Mouse (Mus musculus) limb, embryonic 15.5 days (tissue): ENCODE data around the gene Foxn2. TPM values are rescaled to one million over a fixed set of nuclear protein-coding genes. Genes with fewer than 3 reads are reported as not detected.

Experiments
- ATAC-seq: fragments of 200-750 bp; cut with Nextera tagmentation; 2 replicates; pipeline ENCODE4 v1.8.0; 2017; ENCODE audit warnings: low read depth, moderate TSS enrichment; ENCODE audit not compliant: insufficient number of reproducible peaks, low FRiP score, low TSS enrichment
- H3K27ac ChIP-seq: fragments of 300-500 bp; sonication (generic); 2 replicates; pipeline ENCODE4 v1.5.1; 2015; ENCODE audit warnings: moderate library complexity, mild to moderate bottlenecking, inconsistent platforms
- H3K27me3 ChIP-seq: fragments of 300-500 bp; sonication (generic); 2 replicates; pipeline ENCODE4 v1.6.1; 2015; ENCODE audit warnings: inconsistent platforms
- H3K36me3 ChIP-seq: fragments of 300-500 bp; sonication (generic); 2 replicates; pipeline ENCODE4 v1.6.1; 2015; ENCODE audit warnings: inconsistent platforms
- H3K4me1 ChIP-seq: fragments of 300-500 bp; sonication (generic); 2 replicates; pipeline ENCODE4 v1.6.1; 2015; ENCODE audit warnings: inconsistent platforms
- H3K4me2 ChIP-seq: fragments of 300-500 bp; sonication (generic); 2 replicates; pipeline ENCODE4 v1.6.1; 2015; ENCODE audit warnings: mild to moderate bottlenecking, inconsistent platforms
- H3K4me3 ChIP-seq: fragments of 300-500 bp; sonication (generic); 2 replicates; pipeline ENCODE4 v1.5.1; 2015; ENCODE audit warnings: mild to moderate bottlenecking, inconsistent platforms
- H3K9ac ChIP-seq: fragments of 300-500 bp; sonication (generic); 2 replicates; pipeline ENCODE4 v1.6.1; 2015; ENCODE audit warnings: inconsistent platforms
- H3K9me3 ChIP-seq: fragments of 300-500 bp; sonication (generic); 2 replicates; pipeline ENCODE4 v1.6.1; 2016; ENCODE audit warnings: inconsistent platforms
- WGBS: fragments of 180-500 bp; shearing (Covaris S2); methylation state at CpG from one replicate; pipeline ENCODE4 v1.1.7; 2015; 5-methylcytosine and 5-hydroxymethylcytosine counted together
- polyA plus RNA-seq: library from polyadenylated mRNA; unstranded; fragments of >200 nt; fragmentation: Nextera tagmentation; extraction: Ambion mirVana; gene quantifications from 2 replicates; pipeline ENCODE4 v1.2.1, GENCODE M21; 2015

Gene Foxn2
- polyA plus RNA-seq, result 16.6 and 17.3 TPM in 2 replicates

DNA sequence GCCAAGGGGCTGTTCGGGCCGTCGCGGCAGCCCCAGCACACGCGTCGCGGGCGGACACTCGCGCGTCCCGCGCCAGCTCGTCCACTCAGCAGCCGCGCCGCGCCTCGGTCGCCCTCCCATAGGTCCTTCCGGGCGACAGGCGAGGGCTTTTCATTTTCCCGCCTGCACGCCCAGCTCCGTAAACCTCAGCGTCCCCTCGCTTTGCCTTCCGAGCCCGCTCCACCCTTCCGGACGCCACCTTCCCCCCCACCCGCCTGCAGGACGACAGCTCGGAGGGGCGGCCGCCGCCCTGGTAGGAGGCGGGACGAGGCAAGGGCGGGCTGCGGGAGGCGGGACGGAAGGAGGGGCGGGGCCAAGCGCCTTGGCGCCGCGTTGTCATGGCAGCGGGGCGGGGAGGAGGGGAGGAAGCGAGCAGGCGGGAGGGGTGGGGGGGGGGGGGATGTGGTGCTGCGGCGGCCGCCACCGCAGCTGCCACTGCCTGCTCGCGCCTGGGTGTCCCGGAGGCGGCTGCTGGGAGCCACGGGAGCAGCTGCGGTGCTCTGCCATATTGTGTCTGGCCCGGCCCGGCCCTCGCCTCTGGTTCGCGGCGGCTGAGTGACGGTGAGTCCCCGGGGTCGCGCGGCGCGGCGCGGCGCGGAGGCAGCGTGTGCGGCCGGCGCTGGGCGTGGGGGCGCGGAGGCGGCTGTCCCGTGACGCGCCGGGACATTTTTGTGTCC, at the start of gene Foxn2:
Gene Foxn2, plus strand, starts transcription at position 427 of the 716 bp plus-strand sequence.
- no peaks in the 10 kb centered on the region for H3K9me3 ChIP-seq
- no peaks in the 10 kb centered on the region for H3K27me3 ChIP-seq
- H3K9ac ChIP-seq, result peak within 1 kb of the TSS; percentile 83
- ATAC-seq, result peak; percentile 92
- peak within 1 kb of the TSS; percentile 95 for H3K27ac ChIP-seq
- WGBS, result under 1% methylated on average over 89 of the region's 93 CpGs
- H3K36me3 ChIP-seq, result no peaks in the 10 kb centered on the region
- H3K4me2 ChIP-seq, result peak within 1 kb of the TSS; percentile 71
- H3K4me3 ChIP-seq, result peak within 1 kb of the TSS; percentile 97
- peaks cover 4% of the 10 kb centered on the region; the same call in 1 of the 2 replicates for H3K4me1 ChIP-seq

DNA sequence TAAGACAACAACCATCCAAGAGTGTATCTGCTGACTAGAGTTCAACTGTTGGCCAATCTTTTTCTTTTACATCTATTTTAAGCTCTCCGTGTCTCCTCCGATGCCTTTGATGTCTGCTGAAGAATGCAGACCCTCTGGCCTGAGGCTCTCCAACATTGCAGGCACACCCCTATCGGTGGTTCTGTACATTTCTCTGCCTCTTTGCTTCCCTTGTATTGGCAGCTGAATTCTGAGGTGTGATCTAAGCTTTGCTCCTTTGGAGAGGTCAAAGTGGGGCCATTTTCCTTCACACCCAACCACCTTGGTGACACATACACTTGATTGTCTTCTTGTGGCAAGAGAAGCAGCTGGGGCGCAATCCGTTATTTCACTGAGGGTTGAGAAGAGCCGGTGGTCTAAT, 43.0 kb upstream of the Foxn2 start:
- H3K4me3 ChIP-seq, result no peak overlapping the region
- H3K27me3 ChIP-seq, result no peaks in the 10 kb centered on the region
- no peak overlapping the region for H3K9ac ChIP-seq
- 74% methylated on average over 6 of the region's 6 CpGs for WGBS
- no peaks in the 10 kb centered on the region for H3K9me3 ChIP-seq
- no peak overlapping the region for H3K27ac ChIP-seq
- no peaks in the 10 kb centered on the region for H3K36me3 ChIP-seq
- no peaks in the 10 kb centered on the region for H3K4me1 ChIP-seq
- no peak overlapping the region for H3K4me2 ChIP-seq
- ATAC-seq, result no peak

DNA sequence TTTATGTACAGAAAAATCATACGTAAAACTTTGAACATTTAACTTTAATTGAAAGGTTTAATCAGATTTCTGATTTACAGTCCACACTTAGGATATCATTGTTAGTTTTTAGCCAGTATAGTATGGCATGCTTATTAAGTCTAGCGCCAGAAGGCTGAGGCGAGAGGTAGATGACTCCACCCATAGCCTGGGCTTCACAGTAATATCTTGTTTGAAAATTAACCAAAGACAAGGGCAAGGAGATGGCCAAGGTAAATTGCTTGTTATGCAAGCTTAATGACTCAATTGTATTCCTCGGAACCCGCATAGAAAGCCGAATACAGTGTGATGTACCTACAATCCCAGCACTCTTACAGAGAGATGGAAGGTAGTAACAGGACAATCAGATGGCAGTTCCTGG, 42.4 kb upstream of the Foxn2 start:
- WGBS, result 94% methylated on average over 6 of the region's 6 CpGs
- Histone ChIP-seq H3K4me1 (no peaks in the 10 kb centered on the region), H3K27me3 (0 out of 2 replicates have a peak, but pooled peaks cover 2% of the 10 kb centered on the region), H3K27ac (no peak overlapping the region), H3K4me3 (no peak overlapping the region), H3K9ac (no peak overlapping the region), H3K4me2 (no peak overlapping the region), H3K36me3 (no peaks in the 10 kb centered on the region), H3K9me3 (no peaks in the 10 kb centered on the region)
- no peak for ATAC-seq

DNA sequence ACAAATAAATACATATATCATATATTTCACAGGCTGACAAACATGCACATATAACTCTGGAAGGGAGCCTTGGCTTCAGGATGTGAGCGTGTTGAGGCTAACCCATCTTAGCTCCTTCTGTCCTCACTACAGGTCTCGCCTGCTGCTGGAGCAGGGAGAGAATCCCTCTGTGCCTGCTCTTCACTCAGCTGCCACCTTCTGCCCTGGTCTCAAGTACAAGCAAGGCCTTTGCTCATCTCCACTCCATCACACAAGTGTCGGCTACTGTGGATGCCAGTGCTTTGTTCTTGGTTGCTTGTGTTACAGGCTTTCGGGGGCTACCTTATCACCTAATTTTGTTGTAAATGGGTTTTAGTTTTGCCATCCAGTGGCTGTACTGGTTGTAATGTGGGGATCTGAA, 41.7 kb upstream of the Foxn2 start:
- H3K9me3 ChIP-seq, result no peaks in the 10 kb centered on the region
- no peak overlapping the region for H3K4me2 ChIP-seq
- no peaks in the 10 kb centered on the region for H3K36me3 ChIP-seq
- no peak overlapping the region for H3K4me3 ChIP-seq
- H3K27me3 ChIP-seq, result peaks cover 9% of the 10 kb centered on the region; the same call in 1 of the 2 replicates
- no peaks in the 10 kb centered on the region for H3K4me1 ChIP-seq
- H3K27ac ChIP-seq, result no peak overlapping the region
- WGBS, result 84% methylated on average over 4 of the region's 4 CpGs
- ATAC-seq, result no peak
- H3K9ac ChIP-seq, result no peak overlapping the region

DNA sequence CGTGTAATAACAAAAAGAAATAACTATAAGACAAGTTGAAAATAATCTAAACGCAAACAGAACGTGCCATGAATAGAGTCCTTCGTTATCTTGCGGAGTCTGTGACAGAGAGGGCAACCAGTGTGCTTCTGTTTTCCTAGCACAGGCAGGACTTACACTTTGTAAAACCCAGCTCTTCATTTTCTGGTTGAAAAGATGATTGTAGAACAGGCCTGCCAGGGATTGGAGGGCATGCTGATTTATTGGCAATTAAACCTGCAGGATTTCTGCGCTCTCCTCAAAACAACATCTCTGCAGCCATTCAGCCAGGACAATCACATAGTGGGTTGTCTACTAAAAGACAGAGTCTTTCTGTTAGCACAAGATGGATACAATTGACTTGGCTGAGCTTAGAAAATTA, 40.4 kb upstream of the Foxn2 start:
- H3K27me3 ChIP-seq, result peaks cover 21% of the 10 kb centered on the region; the same call in 1 of the 2 replicates
- no peaks in the 10 kb centered on the region for H3K36me3 ChIP-seq
- no peaks in the 10 kb centered on the region for H3K9me3 ChIP-seq
- no peaks in the 10 kb centered on the region for H3K4me1 ChIP-seq
- no peak overlapping the region for H3K4me3 ChIP-seq
- no peak overlapping the region for H3K27ac ChIP-seq
- H3K4me2 ChIP-seq, result no peak overlapping the region
- ATAC-seq, result no peak
- 57% methylated on average over 6 of the region's 6 CpGs for WGBS
- H3K9ac ChIP-seq, result no peak overlapping the region

DNA sequence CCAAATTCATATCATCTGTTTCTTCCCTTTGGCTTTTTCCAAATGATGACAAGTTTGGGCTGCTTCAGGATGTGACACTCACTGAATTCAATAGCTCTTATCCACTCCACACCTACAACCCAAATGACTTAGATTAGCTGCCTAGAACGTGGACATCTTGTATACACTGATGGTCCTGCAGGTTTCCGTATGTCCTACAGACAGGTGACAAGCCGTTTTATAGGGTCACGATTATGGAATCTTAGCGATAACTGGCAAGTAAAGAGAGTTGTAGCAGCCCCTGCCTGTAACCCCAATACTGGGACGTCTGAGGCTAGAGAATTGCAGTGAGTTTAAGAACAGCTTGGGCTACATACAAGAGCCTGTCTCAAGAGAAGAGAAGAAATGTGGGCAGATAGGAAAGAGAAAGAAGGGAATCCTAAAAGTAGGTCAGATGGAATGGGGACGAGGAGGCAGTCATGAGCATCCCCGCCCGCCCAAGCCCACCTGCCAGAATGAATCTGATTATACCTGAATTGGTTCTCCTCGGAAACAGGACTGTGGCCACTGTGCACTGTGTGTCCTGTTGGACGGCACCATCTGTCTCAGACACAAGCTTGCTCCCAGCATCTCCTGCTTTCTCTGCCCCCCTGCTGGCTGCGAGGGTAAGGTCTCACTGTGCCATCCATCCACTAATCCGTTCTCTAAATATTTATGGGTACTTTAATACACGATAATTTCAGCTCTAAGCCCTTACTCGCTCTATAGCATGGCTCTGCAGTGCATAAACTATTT, 39.6 kb upstream of the Foxn2 start:
- Histone ChIP-seq H3K27ac (no peak overlapping the region), H3K9me3 (no peaks in the 10 kb centered on the region), H3K4me1 (no peaks in the 10 kb centered on the region), H3K4me3 (no peak overlapping the region), H3K27me3 (peaks cover 23% of the 10 kb centered on the region; the same call in 1 of the 2 replicates), H3K36me3 (no peaks in the 10 kb centered on the region), H3K4me2 (no peak overlapping the region), H3K9ac (no peak overlapping the region)
- WGBS, result 65% methylated on average over 15 of the region's 15 CpGs
- no peak for ATAC-seq

DNA sequence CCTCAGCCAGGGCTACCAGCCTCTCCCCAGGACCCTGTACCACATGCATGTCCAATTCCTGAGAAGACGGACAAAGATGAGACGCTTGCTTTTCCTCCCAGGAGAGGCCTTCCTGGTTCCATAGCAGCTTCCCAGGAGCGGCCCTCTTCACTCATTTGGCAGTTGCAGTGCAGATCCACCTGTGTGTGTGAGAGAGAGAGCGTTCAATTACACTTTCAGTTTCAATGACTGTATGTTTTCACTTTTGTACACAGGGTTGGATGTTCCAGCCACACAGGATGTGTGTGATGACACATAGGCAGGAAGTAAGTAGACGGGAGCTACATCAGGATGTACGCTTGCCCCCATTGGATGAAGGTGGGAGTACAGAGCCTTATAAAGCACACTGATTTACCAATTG, 37.2 kb upstream of the Foxn2 start:
- Histone ChIP-seq H3K4me3 (no peak overlapping the region), H3K27me3 (peaks cover 23% of the 10 kb centered on the region; the same call in 1 of the 2 replicates), H3K36me3 (no peaks in the 10 kb centered on the region), H3K4me1 (no peaks in the 10 kb centered on the region), H3K9me3 (no peaks in the 10 kb centered on the region), H3K9ac (no peak overlapping the region), H3K27ac (no peak overlapping the region), H3K4me2 (no peak overlapping the region)
- WGBS, result 78% methylated on average over 6 of the region's 6 CpGs
- no peak for ATAC-seq

DNA sequence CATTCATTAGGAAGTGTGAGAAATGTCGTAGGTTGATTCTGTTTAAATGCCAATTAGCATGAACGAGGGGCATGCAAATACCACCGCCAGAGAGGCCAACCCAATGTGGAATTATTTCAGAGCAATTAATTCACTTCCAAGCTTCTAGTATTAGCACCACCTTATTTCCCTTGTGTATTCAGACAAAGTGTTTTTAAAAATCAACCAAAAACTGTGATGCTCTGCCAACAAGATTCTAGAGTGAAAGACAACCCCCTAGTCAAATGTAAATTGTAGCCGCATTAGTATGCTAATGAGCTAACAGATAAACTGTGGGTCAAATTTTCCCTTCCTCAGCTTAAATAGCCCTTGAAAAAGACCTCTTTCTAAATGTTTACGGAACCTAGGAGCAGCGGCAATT, 36.0 kb upstream of the Foxn2 start:
- peaks cover 23% of the 10 kb centered on the region; the same call in 1 of the 2 replicates for H3K27me3 ChIP-seq
- no peak overlapping the region for H3K27ac ChIP-seq
- no peaks in the 10 kb centered on the region for H3K4me1 ChIP-seq
- H3K36me3 ChIP-seq, result no peaks in the 10 kb centered on the region
- no peak overlapping the region for H3K9ac ChIP-seq
- H3K9me3 ChIP-seq, result no peaks in the 10 kb centered on the region
- no peak overlapping the region for H3K4me2 ChIP-seq
- WGBS, result 11% methylated on average over 6 of the region's 6 CpGs
- no peak for ATAC-seq
- H3K4me3 ChIP-seq, result no peak overlapping the region

DNA sequence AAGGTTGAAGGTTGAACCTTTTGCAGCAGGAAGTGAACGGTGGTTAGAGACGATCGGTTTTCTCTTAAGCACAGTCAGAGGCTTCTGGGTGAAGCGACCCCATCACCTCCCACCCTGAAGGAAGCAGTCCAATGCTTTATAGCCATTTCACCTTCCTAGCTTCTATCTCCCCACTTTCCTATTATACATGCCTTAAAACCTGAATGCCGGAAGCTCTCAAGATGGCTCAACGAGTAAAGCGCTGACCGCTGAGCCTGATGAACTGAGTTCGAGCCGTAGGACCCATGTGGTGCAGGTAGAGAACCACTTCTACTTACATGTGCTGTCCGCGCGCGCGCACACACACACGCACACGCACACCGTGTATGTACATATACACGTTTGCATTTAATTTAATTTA, 35.4 kb upstream of the Foxn2 start:
- H3K27ac ChIP-seq, result no peak overlapping the region
- peak overlapping the region; percentile 19; the same call in 1 of the 2 replicates for H3K4me2 ChIP-seq
- WGBS, result 31% methylated on average over 19 of the region's 19 CpGs
- peak overlapping the region; percentile 7; the same call in 1 of the 2 replicates for H3K4me3 ChIP-seq
- H3K9ac ChIP-seq, result no peak overlapping the region
- peaks cover 23% of the 10 kb centered on the region; the same call in 1 of the 2 replicates for H3K27me3 ChIP-seq
- no peaks in the 10 kb centered on the region for H3K9me3 ChIP-seq
- no peak for ATAC-seq
- no peaks in the 10 kb centered on the region for H3K4me1 ChIP-seq
- no peaks in the 10 kb centered on the region for H3K36me3 ChIP-seq

DNA sequence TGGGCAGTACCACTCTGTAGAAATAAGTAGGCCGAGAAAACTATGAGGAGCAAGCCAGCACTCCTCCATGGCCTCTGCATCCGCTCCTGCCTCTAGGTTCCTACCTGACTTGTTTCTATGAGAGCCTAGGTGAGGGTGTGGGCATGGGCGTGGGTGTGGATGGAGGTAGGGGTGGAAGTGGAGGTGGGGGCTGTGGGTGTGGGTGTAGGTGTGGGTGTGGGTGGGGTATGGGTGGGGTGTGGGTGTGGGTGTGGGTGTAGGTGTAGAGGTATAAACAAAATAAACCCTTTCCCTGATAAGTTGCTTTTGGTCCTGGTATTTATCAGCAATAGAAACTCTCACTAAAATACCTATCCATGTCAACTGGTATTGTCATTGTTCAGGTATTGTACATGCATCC, 30.8 kb upstream of the Foxn2 start:
- ATAC-seq, result no peak
- H3K4me2 ChIP-seq, result no peak overlapping the region
- 80% methylated on average over 3 of the region's 3 CpGs for WGBS

DNA sequence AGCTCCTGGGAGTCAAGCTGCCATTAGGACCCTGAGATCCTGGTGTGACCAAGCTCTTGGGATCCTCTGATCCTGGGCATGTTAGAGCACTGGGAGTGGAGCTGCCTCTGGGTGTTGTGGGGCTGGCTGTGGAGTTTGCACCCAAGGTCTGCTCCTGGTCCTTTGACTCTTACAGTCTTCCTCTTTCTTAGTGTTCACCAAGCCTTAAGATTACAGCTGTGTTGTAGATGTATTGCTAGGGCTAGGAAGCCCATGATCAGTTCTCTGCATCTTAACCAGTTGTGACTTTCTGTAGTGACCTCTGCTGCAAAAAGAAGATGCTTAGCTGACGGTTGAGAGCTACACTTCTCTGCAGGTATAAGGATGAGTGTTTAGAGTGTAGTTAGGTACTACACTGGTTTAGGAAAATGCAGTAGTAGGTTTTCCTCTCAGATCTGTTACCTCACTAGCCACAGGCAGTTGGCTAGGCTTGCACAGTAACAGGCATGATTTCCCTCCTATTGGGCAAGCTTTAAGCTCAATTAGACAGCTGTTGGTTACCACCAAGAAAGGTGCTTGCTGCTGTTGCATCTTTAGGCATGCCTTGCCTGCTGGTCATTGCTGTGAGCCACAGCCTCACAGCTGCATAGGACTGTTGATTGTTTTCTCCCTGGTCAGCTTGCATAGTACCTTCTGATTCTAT, 27.2 kb upstream of the Foxn2 start:
- H3K36me3 ChIP-seq, result no peaks in the 10 kb centered on the region
- no peaks in the 10 kb centered on the region for H3K27me3 ChIP-seq
- no peak overlapping the region for H3K4me3 ChIP-seq
- H3K9ac ChIP-seq, result no peak overlapping the region
- H3K27ac ChIP-seq, result no peak overlapping the region
- 97% methylated on average over 1 of the region's 1 CpGs for WGBS
- no peaks in the 10 kb centered on the region for H3K9me3 ChIP-seq
- no peak overlapping the region for H3K4me2 ChIP-seq
- ATAC-seq, result no peak
- H3K4me1 ChIP-seq, result no peaks in the 10 kb centered on the region

More for the DNA sequence above, 30.8 kb upstream of the Foxn2 start:
- Histone ChIP-seq H3K36me3 (no peaks in the 10 kb centered on the region), H3K27ac (no peak overlapping the region), H3K9me3 (no peaks in the 10 kb centered on the region), H3K4me3 (no peak overlapping the region), H3K9ac (no peak overlapping the region), H3K4me1 (no peaks in the 10 kb centered on the region), H3K27me3 (peaks cover 7% of the 10 kb centered on the region; the same call in 1 of the 2 replicates)

DNA sequence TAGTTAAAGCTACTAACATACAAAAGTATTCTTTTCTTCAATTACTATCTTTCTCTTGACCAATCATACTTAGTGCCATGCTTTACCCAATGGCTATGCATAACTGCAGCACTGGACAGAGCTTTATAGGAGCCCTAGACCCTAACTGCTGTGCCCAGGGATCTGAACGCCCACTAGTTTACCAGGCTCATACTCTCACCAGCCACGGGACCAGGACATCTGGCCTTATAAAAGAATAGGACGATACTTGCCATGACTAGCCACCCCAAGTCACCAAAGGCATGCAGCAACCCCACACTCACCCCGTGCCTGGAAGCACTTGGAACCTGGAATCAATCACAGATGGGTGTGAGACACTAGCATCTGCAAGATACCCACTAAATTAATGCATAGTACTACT, 20.1 kb upstream of the Foxn2 start:
- H3K9ac ChIP-seq, result no peak overlapping the region
- H3K4me3 ChIP-seq, result no peak overlapping the region
- H3K27ac ChIP-seq, result no peak overlapping the region
- no peaks in the 10 kb centered on the region for H3K9me3 ChIP-seq
- H3K4me1 ChIP-seq, result no peaks in the 10 kb centered on the region
- no peaks in the 10 kb centered on the region for H3K36me3 ChIP-seq
- 69% methylated on average over 4 of the region's 4 CpGs for WGBS
- no peak for ATAC-seq
- no peaks in the 10 kb centered on the region for H3K27me3 ChIP-seq
- H3K4me2 ChIP-seq, result no peak overlapping the region
